Mouse (Mus musculus) neural tube, embryonic 13.5 days (tissue): Measurements from ENCODE around the gene Smg7. TPM values are rescaled to one million over a fixed set of nuclear protein-coding genes. Genes with fewer than 3 reads are reported as not detected.
A peak's percentile ranks its signal among the peaks of the same experiment; 100 is the strongest.

Experiments
- ATAC-seq: fragments of 200-750 bp; cut with Nextera tagmentation; 2 replicates; pipeline ENCODE4 v1.8.0; 2017; ENCODE audit warnings: low read depth, mild to moderate bottlenecking, moderate TSS enrichment, moderate library complexity
- H3K27ac ChIP-seq: fragments of 300-500 bp; sonication (generic); replicated peaks from 2 replicates; pipeline ENCODE4 v1.5.1; 2015; ENCODE audit warnings: moderate library complexity, mild to moderate bottlenecking, inconsistent platforms
- H3K27me3 ChIP-seq: fragments of 300-500 bp; sonication (generic); 2 replicates; pipeline ENCODE4 v1.6.1; 2015; ENCODE audit warnings: mild to moderate bottlenecking, inconsistent platforms
- H3K36me3 ChIP-seq: fragments of 300-500 bp; sonication (generic); 2 replicates; pipeline ENCODE4 v1.6.1; 2015; ENCODE audit warnings: mild to moderate bottlenecking, inconsistent platforms
- H3K4me1 ChIP-seq: fragments of 300-500 bp; sonication (generic); replicated peaks from 2 replicates; pipeline ENCODE4 v1.6.1; 2015; ENCODE audit warnings: inconsistent platforms
- H3K4me2 ChIP-seq: fragments of 300-500 bp; sonication (generic); 2 replicates; pipeline ENCODE4 v1.6.1; 2015; ENCODE audit warnings: inconsistent platforms, mild to moderate bottlenecking, moderate library complexity
- H3K4me3 ChIP-seq: fragments of 300-500 bp; sonication (generic); 2 replicates; pipeline ENCODE4 v1.5.1; 2015; ENCODE audit warnings: mild to moderate bottlenecking, inconsistent platforms
- H3K9ac ChIP-seq: fragments of 300-500 bp; sonication (generic); 2 replicates; pipeline ENCODE4 v1.6.1; 2015; ENCODE audit warnings: moderate library complexity, mild to moderate bottlenecking, inconsistent platforms
- H3K9me3 ChIP-seq: fragments of 300-500 bp; sonication (generic); 2 replicates; pipeline ENCODE4 v1.6.1; 2016; ENCODE audit warnings: inconsistent platforms
- WGBS: fragments of 180-500 bp; shearing (Covaris S2); methylation state at CpG from one replicate; pipeline ENCODE4 v1.1.7; 2015; 5-methylcytosine and 5-hydroxymethylcytosine counted together
- polyA plus RNA-seq: library from polyadenylated mRNA; unstranded; fragments of >200 nt; fragmentation: Nextera tagmentation; extraction: Ambion mirVana; gene quantifications from 2 replicates; pipeline ENCODE4 v1.2.1, GENCODE M21; 2015

Gene Smg7
- polyA plus RNA-seq, 1 experiment from 2014 or later = 32.8 TPM

DNA sequence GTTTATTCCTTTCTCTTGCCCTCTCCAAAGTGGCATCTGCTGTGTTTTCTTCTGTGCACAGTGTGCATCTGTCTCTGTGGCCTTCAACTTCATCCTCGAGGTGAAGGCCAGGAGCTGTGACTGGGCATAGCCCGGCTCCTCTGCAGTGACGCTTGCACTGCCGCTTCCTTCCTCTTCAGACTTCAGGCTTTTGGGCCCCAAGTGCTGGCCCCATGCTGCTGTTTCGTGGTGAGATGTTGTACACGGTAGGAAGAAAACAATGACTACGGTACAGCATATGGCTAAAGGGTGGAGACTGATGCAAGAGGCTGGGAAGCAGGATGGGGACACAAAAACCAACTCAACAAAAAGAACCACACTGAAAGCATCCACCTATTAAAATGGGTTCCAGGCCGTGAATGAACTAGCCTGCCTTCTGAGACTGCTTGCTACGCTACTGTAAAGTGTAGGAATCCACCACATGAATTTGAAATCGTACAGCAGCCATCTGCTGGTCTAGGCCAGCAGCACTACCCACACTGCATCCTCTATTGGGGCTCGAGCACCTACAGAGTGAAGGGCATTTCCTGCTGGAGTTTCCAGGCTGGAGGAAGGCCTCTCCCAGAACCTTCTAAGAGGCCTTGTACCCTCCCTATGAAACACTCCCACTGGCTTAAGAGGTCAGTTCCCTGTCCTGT is 64.3 kb downstream of the Smg7 start:
- H3K36me3 ChIP-seq = peaks cover 74% of the 10 kb centered on the region

DNA sequence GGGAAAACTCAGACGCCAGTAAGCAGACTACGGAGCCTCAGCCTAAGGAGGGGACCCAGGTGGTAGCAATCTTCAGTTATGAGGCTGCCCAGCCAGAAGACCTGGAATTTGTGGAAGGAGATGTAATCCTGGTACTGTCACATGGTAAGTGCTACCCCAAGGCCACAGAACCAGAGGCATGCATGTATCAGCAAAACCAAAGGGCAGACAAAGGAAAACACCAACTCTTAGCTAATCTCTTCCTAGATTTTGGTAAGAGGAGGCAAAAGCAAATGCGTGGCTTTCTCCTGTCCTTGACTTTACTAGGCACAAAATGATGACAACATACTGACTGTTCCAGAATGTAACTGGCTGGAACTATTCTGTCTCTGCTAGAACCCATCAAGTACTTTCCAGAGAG is 67.4 kb downstream of the Smg7 start:
- WGBS = 95% methylated on average over 3 of the region's 3 CpGs
- Histone ChIP-seq H3K27ac (no peak overlapping the region), H3K4me3 (no peak overlapping the region), H3K9ac (no peak overlapping the region), H3K36me3 (peaks cover 56% of the 10 kb centered on the region), H3K4me1 (no peaks in the 10 kb centered on the region), H3K4me2 (no peak overlapping the region), H3K27me3 (no peaks in the 10 kb centered on the region), H3K9me3 (no peaks in the 10 kb centered on the region)
- no peak for ATAC-seq

More for the DNA sequence above, 64.3 kb downstream of the Smg7 start:
- WGBS = 79% methylated on average over 11 of the region's 11 CpGs
- Histone ChIP-seq H3K4me1 (no peaks in the 10 kb centered on the region), H3K27ac (no peak overlapping the region), H3K27me3 (no peaks in the 10 kb centered on the region), H3K4me3 (no peak overlapping the region), H3K9ac (no peak overlapping the region), H3K4me2 (no peak overlapping the region), H3K9me3 (no peaks in the 10 kb centered on the region)
- ATAC-seq = no peak

DNA sequence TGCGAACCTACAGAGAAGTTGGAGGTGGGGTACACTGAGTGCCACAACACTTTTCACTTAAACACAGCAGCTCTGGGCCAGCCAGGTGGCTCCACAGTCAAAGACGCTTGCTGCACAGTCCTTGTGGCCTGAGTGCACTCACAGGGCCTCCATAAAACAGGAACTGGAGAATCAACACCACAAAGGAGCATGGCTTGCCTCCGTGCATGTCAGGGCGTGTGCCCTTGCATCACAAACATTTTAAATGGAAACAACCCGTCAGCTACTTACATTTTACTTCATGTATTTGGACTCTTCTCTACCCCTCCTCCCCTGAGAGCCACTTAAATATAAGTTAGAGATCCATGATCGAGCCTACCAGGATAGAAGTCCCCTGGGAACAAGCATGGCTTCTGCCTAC is 70.1 kb downstream of the Smg7 start:
- WGBS = 83% methylated on average over 6 of the region's 6 CpGs
- no peak for ATAC-seq
- Histone ChIP-seq H3K27me3 (no peaks in the 10 kb centered on the region), H3K4me2 (no peak overlapping the region), H3K9ac (no peak overlapping the region), H3K4me1 (0 out of 2 replicates have a peak, but pooled peaks cover 5% of the 10 kb centered on the region), H3K27ac (no peak overlapping the region), H3K9me3 (no peaks in the 10 kb centered on the region), H3K36me3 (peaks cover 32% of the 10 kb centered on the region), H3K4me3 (no peak overlapping the region)

DNA sequence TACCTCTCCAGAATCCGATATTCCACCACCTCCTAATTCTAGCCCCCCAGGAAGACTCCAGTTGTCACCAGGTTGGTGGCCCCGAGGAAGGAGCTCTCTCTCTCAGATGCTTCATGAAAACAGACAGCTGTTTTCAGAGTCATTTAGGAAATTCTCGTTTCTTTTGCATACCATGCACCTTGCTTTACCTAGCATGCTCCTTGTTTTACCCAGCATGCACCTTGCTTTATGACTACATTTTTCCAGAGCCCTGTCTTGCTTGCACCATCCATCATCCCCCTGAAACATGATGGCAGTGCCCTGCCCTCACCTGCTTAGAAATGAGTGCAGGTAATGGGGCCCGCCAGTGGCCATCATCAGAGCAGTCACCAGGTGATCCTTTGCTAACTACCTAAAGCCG is 70.8 kb downstream of the Smg7 start:
- no peak for ATAC-seq
- no peaks in the 10 kb centered on the region for H3K27me3 ChIP-seq
- H3K36me3 ChIP-seq = peaks cover 26% of the 10 kb centered on the region
- no peak overlapping the region for H3K4me2 ChIP-seq
- 77% methylated on average over 5 of the region's 5 CpGs for WGBS
- no peak overlapping the region for H3K27ac ChIP-seq
- H3K4me3 ChIP-seq = no peak overlapping the region
- 0 out of 2 replicates have a peak, but pooled peaks cover 5% of the 10 kb centered on the region for H3K4me1 ChIP-seq
- H3K9me3 ChIP-seq = no peaks in the 10 kb centered on the region
- no peak overlapping the region for H3K9ac ChIP-seq

DNA sequence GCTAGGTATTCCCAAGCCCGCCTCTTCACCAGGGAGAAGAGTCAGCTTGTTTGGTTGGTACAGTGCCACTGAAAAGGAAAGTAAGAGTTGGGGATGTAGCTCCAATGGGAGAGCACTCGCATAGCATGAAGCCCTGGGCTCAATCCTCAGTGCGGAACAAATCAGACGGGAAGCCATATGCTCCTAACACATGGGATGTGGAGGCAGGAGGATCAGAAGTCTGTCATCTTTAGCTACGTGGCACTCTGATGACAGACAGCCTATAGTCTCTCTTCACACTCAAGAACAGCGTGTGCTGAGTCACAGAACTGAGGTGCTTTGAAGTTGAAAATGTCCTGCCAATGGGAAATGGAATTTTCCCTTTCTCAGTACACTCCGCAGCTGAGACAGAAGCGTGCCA is 71.4 kb downstream of the Smg7 start:
- Histone ChIP-seq H3K27me3 (no peaks in the 10 kb centered on the region), H3K4me2 (no peak overlapping the region), H3K9ac (no peak overlapping the region), H3K4me1 (0 out of 2 replicates have a peak, but pooled peaks cover 5% of the 10 kb centered on the region), H3K27ac (no peak overlapping the region), H3K36me3 (peaks cover 19% of the 10 kb centered on the region), H3K9me3 (no peaks in the 10 kb centered on the region), H3K4me3 (no peak overlapping the region)
- ATAC-seq = peak; percentile 15; the same call in 1 of the 2 replicates
- WGBS = 86% methylated on average over 8 of the region's 8 CpGs

DNA sequence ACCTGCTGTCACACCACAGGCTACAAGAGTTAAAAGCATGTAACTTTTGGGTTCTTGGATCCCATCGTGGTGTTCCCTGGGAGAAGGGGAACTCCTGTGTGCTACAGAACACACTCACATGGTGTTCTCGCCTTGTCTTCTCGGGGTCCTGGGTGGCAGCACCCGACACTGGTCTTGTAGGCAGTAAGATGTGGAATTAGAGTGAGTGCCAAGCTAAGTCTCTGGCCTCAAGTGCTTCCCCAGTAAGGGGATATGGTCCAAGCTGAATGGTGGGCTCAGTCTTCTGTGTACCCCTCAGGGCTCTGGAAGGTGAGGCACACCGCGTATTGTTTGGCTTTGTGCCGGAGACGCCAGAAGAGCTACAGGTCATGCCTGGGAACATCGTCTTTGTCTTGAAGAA is 72.4 kb downstream of the Smg7 start:
- no peak overlapping the region for H3K4me3 ChIP-seq
- ATAC-seq = no peak

DNA sequence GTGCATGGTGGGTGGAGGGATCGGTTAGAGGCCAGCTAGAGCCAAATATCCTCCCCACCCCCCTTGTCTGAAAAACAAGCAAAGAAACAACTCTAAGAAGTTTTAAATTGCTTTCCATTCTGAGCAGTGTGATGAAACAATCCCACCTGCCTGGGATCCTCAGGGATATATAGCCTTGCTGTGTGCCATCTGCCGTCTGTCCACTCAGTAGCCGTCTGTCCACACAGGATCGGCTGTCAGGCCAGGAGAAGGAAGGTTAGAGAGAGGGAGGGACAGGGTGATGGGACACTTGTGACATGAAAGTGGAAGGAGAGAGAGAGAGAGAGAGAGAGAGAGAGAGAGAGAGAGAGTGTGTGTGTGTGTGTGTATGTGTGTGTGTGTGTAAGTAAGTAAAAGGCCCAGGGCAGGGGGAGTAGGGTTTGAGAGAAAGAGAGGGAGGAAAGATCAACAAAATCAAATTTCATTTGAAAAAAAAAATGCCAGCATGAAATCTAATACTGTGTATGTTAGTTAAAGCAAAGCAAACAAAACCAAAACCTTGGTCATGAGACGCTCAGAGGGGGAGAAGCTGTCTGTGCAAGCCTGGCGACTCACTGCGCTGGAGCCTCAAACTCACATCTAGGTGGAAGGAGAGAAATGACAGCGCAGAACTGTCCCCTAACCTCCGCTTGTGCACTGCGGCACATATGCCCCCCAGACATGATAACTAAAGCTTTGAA is 73.7 kb downstream of the Smg7 start:
- Histone ChIP-seq H3K4me3 (no peak overlapping the region), H3K9me3 (no peaks in the 10 kb centered on the region), H3K4me2 (no peak overlapping the region), H3K27me3 (no peaks in the 10 kb centered on the region), H3K36me3 (peaks cover 11% of the 10 kb centered on the region; the same call in 1 of the 2 replicates), H3K4me1 (0 out of 2 replicates have a peak, but pooled peaks cover 5% of the 10 kb centered on the region), H3K9ac (no peak overlapping the region), H3K27ac (no peak overlapping the region)
- no peak for ATAC-seq
- WGBS = 78% methylated on average over 10 of the region's 10 CpGs

More for the DNA sequence above, 72.4 kb downstream of the Smg7 start:
- 91% methylated on average over 9 of the region's 9 CpGs for WGBS
- no peak overlapping the region for H3K9ac ChIP-seq
- no peaks in the 10 kb centered on the region for H3K9me3 ChIP-seq
- H3K4me2 ChIP-seq = no peak overlapping the region
- H3K27ac ChIP-seq = no peak overlapping the region
- no peaks in the 10 kb centered on the region for H3K27me3 ChIP-seq
- H3K4me1 ChIP-seq = 0 out of 2 replicates have a peak, but pooled peaks cover 5% of the 10 kb centered on the region
- peaks cover 12% of the 10 kb centered on the region; the same call in 1 of the 2 replicates for H3K36me3 ChIP-seq

DNA sequence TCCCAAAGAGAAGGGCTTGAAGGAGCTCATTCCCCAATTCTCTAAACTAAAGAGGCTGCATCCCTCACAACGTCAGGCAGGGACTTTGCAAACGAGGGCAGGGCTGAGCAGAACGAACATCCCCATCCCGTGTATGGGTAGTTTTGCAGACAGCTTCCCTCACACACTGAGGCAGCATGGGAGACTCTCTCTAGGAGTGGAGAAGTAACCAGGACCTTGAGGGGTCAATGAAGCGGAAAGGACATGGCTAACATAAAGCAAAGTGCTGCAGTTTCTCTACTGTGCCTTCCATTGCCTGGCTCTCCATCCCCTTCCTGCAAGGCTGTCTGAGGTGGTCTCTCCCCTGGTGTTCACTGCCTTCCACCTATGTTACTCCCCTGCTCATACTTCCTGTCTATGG is 74.3 kb downstream of the Smg7 start:
- Histone ChIP-seq H3K36me3 (peaks cover 11% of the 10 kb centered on the region; the same call in 1 of the 2 replicates), H3K4me3 (no peak overlapping the region), H3K9me3 (peaks cover 1% of the 10 kb centered on the region; the same call in 1 of the 2 replicates), H3K9ac (no peak overlapping the region), H3K27ac (no peak overlapping the region), H3K4me1 (0 out of 2 replicates have a peak, but pooled peaks cover 5% of the 10 kb centered on the region), H3K27me3 (no peaks in the 10 kb centered on the region), H3K4me2 (no peak overlapping the region)
- 75% methylated on average over 5 of the region's 5 CpGs for WGBS
- ATAC-seq = no peak

DNA sequence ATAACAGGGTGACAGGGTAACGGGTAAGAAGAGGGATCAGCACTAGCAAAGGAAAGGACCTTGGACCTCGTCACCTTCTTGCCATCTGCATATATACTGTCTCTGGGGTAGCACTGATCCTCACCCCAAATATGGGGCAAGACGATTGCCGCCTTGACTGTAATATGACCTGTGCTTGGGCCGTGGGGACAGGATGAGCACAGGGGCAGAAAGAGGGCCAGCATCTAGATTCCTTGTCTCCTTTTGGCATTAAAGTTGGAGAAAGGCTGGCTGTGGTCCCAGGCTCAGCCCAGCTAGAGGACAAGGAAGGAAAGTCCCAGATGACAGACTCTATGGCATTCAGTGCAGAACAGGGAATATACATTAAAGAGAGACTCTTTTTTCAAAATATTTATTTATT is 76.0 kb downstream of the Smg7 start:
- 0 out of 2 replicates have a peak, but pooled peaks cover 5% of the 10 kb centered on the region for H3K4me1 ChIP-seq
- H3K27ac ChIP-seq = no peak overlapping the region
- no peaks in the 10 kb centered on the region for H3K36me3 ChIP-seq
- no peak for ATAC-seq
- no peak overlapping the region for H3K4me3 ChIP-seq
- 81% methylated on average over 5 of the region's 5 CpGs for WGBS
- H3K9ac ChIP-seq = no peak overlapping the region
- peaks cover 8% of the 10 kb centered on the region for H3K9me3 ChIP-seq
- H3K27me3 ChIP-seq = no peaks in the 10 kb centered on the region
- H3K4me2 ChIP-seq = no peak overlapping the region

DNA sequence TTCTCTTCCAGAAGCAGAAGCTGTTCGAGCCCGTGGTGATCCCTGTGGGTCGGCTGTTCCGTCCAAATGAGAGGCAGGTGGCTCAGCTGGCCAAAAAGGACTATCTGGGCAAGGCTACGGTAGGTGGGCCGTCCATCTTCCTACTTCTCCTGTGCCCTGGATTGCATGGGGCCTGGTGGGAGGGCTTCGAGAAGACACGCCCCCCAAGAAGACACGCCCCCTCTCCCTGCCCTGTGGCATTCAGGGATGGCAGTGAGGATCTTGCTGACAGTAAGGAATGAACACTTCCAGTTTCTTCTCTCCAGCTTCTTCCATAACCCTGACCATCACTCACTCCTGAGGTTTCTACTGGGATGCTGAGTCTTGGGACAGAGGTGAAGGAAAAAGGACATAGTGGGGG is 78.2 kb downstream of the Smg7 start:
- WGBS = 66% methylated on average over 9 of the region's 9 CpGs
- H3K4me2 ChIP-seq = no peak overlapping the region
- H3K27ac ChIP-seq = no peak overlapping the region
- H3K36me3 ChIP-seq = no peaks in the 10 kb centered on the region
- ATAC-seq = no peak; the same call in 1 of the 2 replicates
- H3K9me3 ChIP-seq = peaks cover 8% of the 10 kb centered on the region
- no peak overlapping the region for H3K9ac ChIP-seq
- 0 out of 2 replicates have a peak, but pooled peaks cover 5% of the 10 kb centered on the region for H3K4me1 ChIP-seq
- H3K4me3 ChIP-seq = no peak overlapping the region
- H3K27me3 ChIP-seq = no peaks in the 10 kb centered on the region

DNA sequence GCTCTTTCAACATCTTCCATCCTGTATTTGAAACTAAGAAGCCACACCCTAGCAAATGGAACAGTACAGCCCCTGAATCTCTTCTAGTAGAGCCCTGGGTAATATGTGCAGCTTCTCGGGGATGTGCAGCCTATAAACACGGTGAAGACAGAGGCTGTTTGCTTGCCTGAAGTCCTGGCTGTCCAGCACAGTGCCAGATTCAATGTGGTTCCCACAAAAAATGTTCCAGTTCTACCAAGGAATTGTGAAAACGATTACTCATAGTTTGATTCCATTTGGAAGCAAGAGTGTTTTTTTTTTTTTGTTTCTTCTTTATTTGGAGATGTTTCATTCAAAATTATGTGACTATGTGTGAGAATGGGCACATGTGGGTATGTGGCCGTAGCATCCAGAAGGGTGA is 80.7 kb downstream of the Smg7 start:
- ATAC-seq = no peak
- H3K4me2 ChIP-seq = no peak overlapping the region
- H3K27me3 ChIP-seq = no peaks in the 10 kb centered on the region
- H3K4me1 ChIP-seq = peaks cover 16% of the 10 kb centered on the region
- 89% methylated on average over 4 of the region's 4 CpGs for WGBS
- no peak overlapping the region for H3K4me3 ChIP-seq
- H3K36me3 ChIP-seq = no peaks in the 10 kb centered on the region
- H3K27ac ChIP-seq = no peak overlapping the region
- H3K9me3 ChIP-seq = peaks cover 8% of the 10 kb centered on the region
- H3K9ac ChIP-seq = no peak overlapping the region

DNA sequence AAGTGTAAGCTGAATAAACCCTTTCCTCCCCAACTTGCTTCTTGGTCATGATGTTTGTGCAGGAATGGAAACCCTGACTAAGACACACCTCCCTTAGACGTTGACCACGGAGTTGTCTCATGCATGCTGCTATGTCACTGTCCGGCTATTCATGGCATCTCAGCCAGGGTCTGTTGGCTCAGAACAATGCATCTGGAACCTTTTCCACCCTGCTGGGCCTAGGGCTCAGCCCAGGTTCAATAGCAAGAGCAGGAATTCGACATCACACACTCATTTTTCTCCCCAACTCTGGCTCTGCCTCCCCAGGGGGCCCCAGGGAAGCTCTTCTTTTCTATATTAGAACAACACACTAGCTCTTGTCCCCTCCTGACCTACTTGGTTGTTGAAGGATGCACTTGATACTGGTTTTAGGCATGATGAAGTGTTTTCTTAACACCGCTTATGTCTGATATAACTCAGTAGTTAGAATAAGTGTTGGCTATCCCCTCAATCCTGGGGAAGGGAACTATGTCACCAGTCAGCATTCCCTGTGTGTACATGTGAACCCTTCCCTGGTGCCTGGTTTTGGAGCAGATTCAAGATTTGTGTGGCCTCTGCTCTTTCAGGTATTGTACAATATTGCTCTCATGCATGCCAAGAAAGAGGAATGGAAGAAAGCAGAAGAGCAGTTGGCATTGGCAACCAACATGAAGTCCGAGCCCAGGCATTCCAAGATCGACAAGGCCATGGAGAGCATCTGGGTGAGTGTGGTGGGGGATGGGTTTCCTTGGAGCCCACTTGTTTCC is 81.3 kb downstream of the Smg7 start:
- Histone ChIP-seq H3K9me3 (peaks cover 8% of the 10 kb centered on the region), H3K36me3 (no peaks in the 10 kb centered on the region), H3K27me3 (no peaks in the 10 kb centered on the region), H3K27ac (no peak overlapping the region), H3K4me3 (no peak overlapping the region), H3K4me2 (no peak overlapping the region), H3K9ac (no peak overlapping the region), H3K4me1 (peaks cover 23% of the 10 kb centered on the region)
- ATAC-seq = no peak
- WGBS = 75% methylated on average over 7 of the region's 7 CpGs
